Mouse (Mus musculus) myocyte (in vitro differentiated cells): ENCODE measurements around the gene Gng2.

Experiments used
- E2F4 ChIP-seq: IDR thresholded peaks from one replicate; pipeline ENCODE4 v1.6.1; 2011; ENCODE audit warnings: mild to moderate bottlenecking, control low read depth, moderate library complexity; ENCODE audit not compliant: insufficient read depth
- POLR2A ChIP-seq: IDR thresholded peaks from one replicate; pipeline ENCODE4 v1.6.1; 2011; ENCODE audit warnings: low read depth, mild to moderate bottlenecking, control low read depth, moderate library complexity; ENCODE audit not compliant: insufficient read length
- POLR2AphosphoS2 ChIP-seq: IDR thresholded peaks from one replicate; pipeline ENCODE4 v1.6.1; 2011; ENCODE audit warnings: low read depth, control low read depth; ENCODE audit not compliant: insufficient read length
- USF1 ChIP-seq: IDR thresholded peaks from one replicate; pipeline ENCODE4 v1.6.1; 2011; ENCODE audit warnings: low read depth, mild to moderate bottlenecking, control low read depth, moderate library complexity

DNA sequence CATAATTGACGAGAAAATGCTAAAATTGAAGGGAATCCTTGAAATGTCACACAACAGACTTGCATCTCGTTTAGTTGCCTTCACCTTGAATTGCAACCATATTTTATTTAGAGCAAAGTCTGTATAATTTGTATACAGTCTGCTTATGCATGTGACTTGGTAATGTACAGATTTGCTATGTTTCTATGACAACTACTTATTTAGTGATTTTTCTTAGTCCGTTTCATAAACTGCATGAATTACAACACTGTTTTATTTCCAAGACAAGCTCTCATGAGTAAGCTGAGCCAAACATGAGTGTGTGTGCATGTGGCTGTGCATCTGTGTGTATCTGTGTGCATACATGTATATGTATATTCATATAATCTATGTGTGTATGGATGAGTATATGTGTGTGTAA, 42.1 kb upstream of the Gng2 start:
- TF ChIP-seq POLR2A (no peak), POLR2AphosphoS2 (no peak), E2F4 (no peak), USF1 (no peak)
